Mouse (Mus musculus) layer of hippocampus, adult 9-10 months (tissue): ENCODE measurements at regions not wholly inside any gene's neighbourhood (a gene's known extent, or its start where the extent isn't known, plus 50 kb on each side); places are given as distances from the start of the nearest gene placed in this dataset.

Experiments
- DNase-seq: peaks from one replicate; pipeline ENCODE4 v3.0.0; 2022; ENCODE audit warnings: low spot score

GRCm38 (mm10) chr4:12421628-12422319 is 250.0 kb upstream of the Fam92a start:
- no peak for DNase-seq

- DNase-seq = no peak
These were observed 246.3 kb upstream of the Fam92a start for GRCm38 (mm10) chr4:12418086-12418485.

GRCm38 (mm10) chr4:12395344-12395743 is 223.5 kb upstream of the Fam92a start:
- no peak for DNase-seq

- DNase-seq = no peak
These were observed 205.2 kb upstream of the Fam92a start for GRCm38 (mm10) chr4:12376797-12377570.

- DNase-seq = no peak
These were observed 197.7 kb upstream of the Fam92a start for GRCm38 (mm10) chr4:12369551-12369950.

- DNase-seq = no peak
These were observed 185.3 kb upstream of the Fam92a start for GRCm38 (mm10) chr4:12356992-12357634.

- no peak for DNase-seq
These were observed 181.6 kb upstream of the Fam92a start for GRCm38 (mm10) chr4:12353337-12353856.

GRCm38 (mm10) chr4:12339236-12339635 is 167.4 kb upstream of the Fam92a start:
- DNase-seq = no peak

- DNase-seq = no peak
These were observed 163.2 kb upstream of the Fam92a start for GRCm38 (mm10) chr4:12334832-12335587.

GRCm38 (mm10) chr4:12334429-12334828 is 162.6 kb upstream of the Fam92a start:
- no peak for DNase-seq

- no peak for DNase-seq
These were observed 144.2 kb upstream of the Fam92a start for GRCm38 (mm10) chr4:12316024-12316423.

GRCm38 (mm10) chr4:12308332-12308731 is 136.5 kb upstream of the Fam92a start:
- no peak for DNase-seq

GRCm38 (mm10) chr4:12306618-12307565 is 135.1 kb upstream of the Fam92a start:
- DNase-seq = no peak

- DNase-seq = no peak
These were observed 115.4 kb upstream of the Fam92a start for GRCm38 (mm10) chr4:12287079-12287686.

- DNase-seq = no peak
These were observed 114.6 kb upstream of the Fam92a start for GRCm38 (mm10) chr4:12286391-12286790.

- DNase-seq = no peak
These were observed 114.2 kb upstream of the Fam92a start for GRCm38 (mm10) chr4:12285983-12286382.

GRCm38 (mm10) chr4:12277949-12278348 is 106.1 kb upstream of the Fam92a start:
- no peak for DNase-seq

- no peak for DNase-seq
These were observed 101.6 kb upstream of the Fam92a start for GRCm38 (mm10) chr4:12273369-12273768.

- DNase-seq = no peak
These were observed 101.1 kb upstream of the Fam92a start for GRCm38 (mm10) chr4:12272914-12273313.

GRCm38 (mm10) chr4:12272378-12272777 is 100.6 kb upstream of the Fam92a start:
- no peak for DNase-seq
